Mouse (Mus musculus): ENCODE results near the gene Rabep1. TPM values are rescaled to one million over a fixed set of nuclear protein-coding genes. Genes with fewer than 3 reads are reported as not detected.

Gene Rabep1
- polyA plus RNA-seq, 1 experiment from 2014 or later, result 25.7 TPM

- 49% methylated on average over 17 of the region's 17 CpGs for WGBS
- DNase-seq (ENCODE audit: low spot score) (no peak), ATAC-seq (replicated peaks; ENCODE audit: low FRiP score) (no peak)
Measured at GRCm38 (mm10) chr11:70821728-70822591, 22.6 kb upstream of the Rabep1 start.

GRCm38 (mm10) chr11:70826207-70826606 lies 18.4 kb upstream of the Rabep1 start:
- no peak overlapping the region for H3K4me3 ChIP-seq (ENCODE audit: low read depth, low read length)
- no peak for ATAC-seq (replicated peaks; ENCODE audit: low FRiP score)
- no peaks in the 10 kb centered on the region; the same call in 1 of the 2 replicates for H3K27me3 ChIP-seq (replicated peaks; ENCODE audit: control insufficient read depth, insufficient read depth, low read length)
- 82% methylated on average over 2 of the region's 2 CpGs for WGBS
- DNase-seq (ENCODE audit: low spot score), result no peak
- peaks cover 3% of the 10 kb centered on the region; the same call in 1 of the 2 replicates for H3K4me1 ChIP-seq (replicated peaks; ENCODE audit: control insufficient read depth, insufficient read depth, low read length)
- no peaks in the 10 kb centered on the region for H3K36me3 ChIP-seq (ENCODE audit: control insufficient read depth, insufficient read depth, low read length)
- no peak overlapping the region for H3K9ac ChIP-seq (ENCODE audit: low read depth, low read length)
- no peaks in the 10 kb centered on the region for H3K9me3 ChIP-seq (ENCODE audit: control insufficient read depth, low read length)
- no peak overlapping the region for H3K27ac ChIP-seq (ENCODE audit: low read depth, low read length)
- H3K4me2 ChIP-seq, result no peak overlapping the region

More at GRCm38 (mm10) chr11:70821728-70822591, 22.6 kb upstream of the Rabep1 start:
- no peaks in the 10 kb centered on the region for H3K36me3 ChIP-seq (ENCODE audit: control insufficient read depth, insufficient read depth, low read length)
- H3K4me2 ChIP-seq, result no peak overlapping the region; the same call in 1 of the 2 replicates
- no peak overlapping the region for H3K27ac ChIP-seq (ENCODE audit: low read depth, low read length)
- no peak overlapping the region for H3K9ac ChIP-seq (ENCODE audit: low read depth, low read length)
- no peaks in the 10 kb centered on the region; the same call in 1 of the 2 replicates for H3K27me3 ChIP-seq (replicated peaks; ENCODE audit: control insufficient read depth, insufficient read depth, low read length)
- no peaks in the 10 kb centered on the region for H3K9me3 ChIP-seq (ENCODE audit: control insufficient read depth, low read length)
- H3K4me3 ChIP-seq (ENCODE audit: low read depth, low read length), result no peak overlapping the region
- peaks cover 3% of the 10 kb centered on the region; the same call in 1 of the 2 replicates for H3K4me1 ChIP-seq (replicated peaks; ENCODE audit: control insufficient read depth, insufficient read depth, low read length)

GRCm38 (mm10) chr11:70828975-70829615 lies 15.5 kb upstream of the Rabep1 start:
- WGBS, result 70% methylated on average over 11 of the region's 11 CpGs
- DNase-seq (ENCODE audit: low spot score), result no peak
- H3K9ac ChIP-seq (ENCODE audit: low read depth, low read length), result no peak overlapping the region
- no peaks in the 10 kb centered on the region for H3K4me1 ChIP-seq (replicated peaks; ENCODE audit: control insufficient read depth, insufficient read depth, low read length)
- H3K4me2 ChIP-seq, result no peak overlapping the region
- no peak overlapping the region for H3K4me3 ChIP-seq (ENCODE audit: low read depth, low read length)
- no peaks in the 10 kb centered on the region for H3K36me3 ChIP-seq (ENCODE audit: control insufficient read depth, insufficient read depth, low read length)
- 0 out of 2 replicates have a peak, but pooled peaks cover 3% of the 10 kb centered on the region for H3K9me3 ChIP-seq (ENCODE audit: control insufficient read depth, low read length)
- H3K27me3 ChIP-seq (replicated peaks; ENCODE audit: control insufficient read depth, insufficient read depth, low read length), result no peaks in the 10 kb centered on the region
- ATAC-seq (replicated peaks; ENCODE audit: low FRiP score), result no peak
- no peak overlapping the region for H3K27ac ChIP-seq (ENCODE audit: low read depth, low read length)

GRCm38 (mm10) chr11:70831201-70831600 lies 13.4 kb upstream of the Rabep1 start:
- WGBS, result 71% methylated on average over 3 of the region's 3 CpGs

GRCm38 (mm10) chr11:70833408-70833807 lies 11.2 kb upstream of the Rabep1 start:
- Histone ChIP-seq H3K27me3 (replicated peaks; ENCODE audit: control insufficient read depth, insufficient read depth, low read length) (no peaks in the 10 kb centered on the region), H3K9ac (ENCODE audit: low read depth, low read length) (no peak overlapping the region), H3K4me3 (ENCODE audit: low read depth, low read length) (no peak overlapping the region), H3K27ac (ENCODE audit: low read depth, low read length) (no peak overlapping the region), H3K9me3 (ENCODE audit: control insufficient read depth, low read length) (0 out of 2 replicates have a peak, but pooled peaks cover 3% of the 10 kb centered on the region), H3K4me2 (no peak overlapping the region), H3K36me3 (ENCODE audit: control insufficient read depth, insufficient read depth, low read length) (no peaks in the 10 kb centered on the region), H3K4me1 (replicated peaks; ENCODE audit: control insufficient read depth, insufficient read depth, low read length) (no peaks in the 10 kb centered on the region; the same call in 1 of the 2 replicates)
- no peak for ATAC-seq (replicated peaks; ENCODE audit: low FRiP score)
- DNase-seq (ENCODE audit: low spot score), result no peak

More at GRCm38 (mm10) chr11:70831201-70831600, 13.4 kb upstream of the Rabep1 start:
- Histone ChIP-seq H3K4me3 (ENCODE audit: low read depth, low read length) (no peak overlapping the region), H3K27me3 (replicated peaks; ENCODE audit: control insufficient read depth, insufficient read depth, low read length) (no peaks in the 10 kb centered on the region), H3K4me1 (replicated peaks; ENCODE audit: control insufficient read depth, insufficient read depth, low read length) (no peaks in the 10 kb centered on the region), H3K27ac (ENCODE audit: low read depth, low read length) (no peak overlapping the region), H3K9me3 (ENCODE audit: control insufficient read depth, low read length) (0 out of 2 replicates have a peak, but pooled peaks cover 3% of the 10 kb centered on the region), H3K4me2 (no peak overlapping the region), H3K9ac (ENCODE audit: low read depth, low read length) (no peak overlapping the region), H3K36me3 (ENCODE audit: control insufficient read depth, insufficient read depth, low read length) (no peaks in the 10 kb centered on the region)
- no peak for DNase-seq (ENCODE audit: low spot score)
- no peak for ATAC-seq (replicated peaks; ENCODE audit: low FRiP score)

GRCm38 (mm10) chr11:70833831-70834230 lies 10.7 kb upstream of the Rabep1 start:
- Histone ChIP-seq H3K36me3 (ENCODE audit: control insufficient read depth, insufficient read depth, low read length) (no peaks in the 10 kb centered on the region), H3K27ac (ENCODE audit: low read depth, low read length) (no peak overlapping the region), H3K9ac (ENCODE audit: low read depth, low read length) (no peak overlapping the region), H3K27me3 (replicated peaks; ENCODE audit: control insufficient read depth, insufficient read depth, low read length) (no peaks in the 10 kb centered on the region), H3K4me1 (replicated peaks; ENCODE audit: control insufficient read depth, insufficient read depth, low read length) (no peaks in the 10 kb centered on the region; the same call in 1 of the 2 replicates), H3K9me3 (ENCODE audit: control insufficient read depth, low read length) (0 out of 2 replicates have a peak, but pooled peaks cover 3% of the 10 kb centered on the region), H3K4me2 (no peak overlapping the region), H3K4me3 (ENCODE audit: low read depth, low read length) (no peak overlapping the region)
- WGBS, result 80% methylated on average over 3 of the region's 3 CpGs
- ATAC-seq (replicated peaks; ENCODE audit: low FRiP score) (no peak), DNase-seq (ENCODE audit: low spot score) (no peak)

GRCm38 (mm10) chr11:70835381-70835831 lies 9.2 kb upstream of the Rabep1 start:
- DNase-seq (ENCODE audit: low spot score), result no peak
- Histone ChIP-seq H3K27ac (ENCODE audit: low read depth, low read length) (no peak overlapping the region), H3K27me3 (replicated peaks; ENCODE audit: control insufficient read depth, insufficient read depth, low read length) (no peaks in the 10 kb centered on the region), H3K9me3 (ENCODE audit: control insufficient read depth, low read length) (0 out of 2 replicates have a peak, but pooled peaks cover 3% of the 10 kb centered on the region), H3K4me3 (ENCODE audit: low read depth, low read length) (no peak overlapping the region), H3K4me1 (replicated peaks; ENCODE audit: control insufficient read depth, insufficient read depth, low read length) (no peaks in the 10 kb centered on the region; the same call in 1 of the 2 replicates), H3K4me2 (no peak overlapping the region), H3K9ac (ENCODE audit: low read depth, low read length) (no peak overlapping the region), H3K36me3 (ENCODE audit: control insufficient read depth, insufficient read depth, low read length) (no peaks in the 10 kb centered on the region)
- 73% methylated on average over 6 of the region's 6 CpGs for WGBS
- no peak for ATAC-seq (replicated peaks; ENCODE audit: low FRiP score)

- Histone ChIP-seq H3K27me3 (replicated peaks; ENCODE audit: control insufficient read depth, insufficient read depth, low read length) (no peaks in the 10 kb centered on the region), H3K4me1 (replicated peaks; ENCODE audit: control insufficient read depth, insufficient read depth, low read length) (no peaks in the 10 kb centered on the region; the same call in 1 of the 2 replicates), H3K27ac (ENCODE audit: low read depth, low read length) (no peak overlapping the region), H3K4me2 (no peak overlapping the region), H3K9me3 (ENCODE audit: control insufficient read depth, low read length) (no peaks in the 10 kb centered on the region), H3K36me3 (ENCODE audit: control insufficient read depth, insufficient read depth, low read length) (no peaks in the 10 kb centered on the region), H3K4me3 (ENCODE audit: low read depth, low read length) (no peak overlapping the region), H3K9ac (ENCODE audit: low read depth, low read length) (no peak overlapping the region)
- ATAC-seq (replicated peaks; ENCODE audit: low FRiP score), result no peak
- 88% methylated on average over 3 of the region's 3 CpGs for WGBS
- DNase-seq (ENCODE audit: low spot score), result no peak
Measured at GRCm38 (mm10) chr11:70837031-70837430, 7.5 kb upstream of the Rabep1 start.
